Mouse (Mus musculus) forebrain, postnatal 0 days (tissue): Measurements from ENCODE around the gene Mt2. TPM values are rescaled to one million over a fixed set of nuclear protein-coding genes. Genes with fewer than 3 reads are reported as not detected.

Source experiments
- ATAC-seq: fragments of 200-750 bp; cut with Nextera tagmentation; 2 replicates; pipeline ENCODE4 v1.8.0; 2017; ENCODE audit warnings: mild to moderate bottlenecking, moderate library complexity
- DNase-seq: peaks from one replicate; pipeline ENCODE4 v3.0.0-alpha.2; 2015
- H3K27ac ChIP-seq: fragments of 300-500 bp; sonication (generic); 2 replicates; pipeline ENCODE4 v1.5.1; 2014; ENCODE audit warnings: low read depth, mild to moderate bottlenecking, antibody characterized with exemption, low read length, moderate library complexity, mixed read lengths
- H3K27me3 ChIP-seq: fragments of 300-500 bp; sonication (generic); 2 replicates; pipeline ENCODE4 v1.6.1; 2014; ENCODE audit warnings: mild to moderate bottlenecking, low read length, mixed read lengths; ENCODE audit not compliant: insufficient read depth
- H3K36me3 ChIP-seq: fragments of 300-500 bp; sonication (generic); 2 replicates; pipeline ENCODE4 v1.6.1; 2014; ENCODE audit warnings: mild to moderate bottlenecking, moderate library complexity; ENCODE audit not compliant: insufficient read depth
- H3K4me1 ChIP-seq: fragments of 300-500 bp; sonication (generic); 2 replicates; pipeline ENCODE4 v1.6.1; 2014; ENCODE audit warnings: antibody characterized with exemption; ENCODE audit not compliant: insufficient read depth
- H3K4me2 ChIP-seq: fragments of 300-500 bp; sonication (generic); 2 replicates; pipeline ENCODE4 v1.6.1; 2014; ENCODE audit warnings: low read depth, mild to moderate bottlenecking, moderate library complexity
- H3K4me3 ChIP-seq: fragments of 300-500 bp; sonication (generic); 2 replicates; pipeline ENCODE4 v1.5.1; 2014; ENCODE audit warnings: low read depth, low read length, mixed read lengths
- H3K9ac ChIP-seq: fragments of 300-500 bp; sonication (generic); 2 replicates; pipeline ENCODE4 v1.6.1; 2014; ENCODE audit warnings: mild to moderate bottlenecking
- H3K9me3 ChIP-seq: fragments of 300-500 bp; sonication (generic); 2 replicates; pipeline ENCODE4 v1.6.1; 2016; ENCODE audit warnings: low read length
- CTCF ChIP-seq: sonication (generic); IDR thresholded peaks from 2 replicates; pipeline ENCODE4 v1.5.1; 2016; ENCODE audit warnings: antibody characterized with exemption, control low read depth, low read depth
- WGBS: fragments of 180-500 bp; shearing (Covaris S2); extraction: QIAGEN DNeasy Blood & Tissue Kit; methylation state at CpG from one replicate; pipeline ENCODE4 v1.1.7; 2014; 5-methylcytosine and 5-hydroxymethylcytosine counted together
- polyA plus RNA-seq: library from polyadenylated mRNA; unstranded; fragments of >200 nt; fragmentation: Nextera tagmentation; extraction: Ambion mirVana; gene quantifications from 2 replicates; pipeline ENCODE4 v1.2.1, GENCODE M21; 2015
- total RNA-seq: library from RNA; depleted of rRNA; stranded (reverse); fragments of >200 nt; gene quantifications from 2 replicates; pipeline ENCODE4 v1.2.3, GENCODE M21; 2014

The Mt2 gene
- total and polyA plus RNA-seq, 2 experiments from 2014 or later, result 88.1 to 143 TPM

- DNase-seq (peak; percentile 44), ATAC-seq (peak; percentile 28)
- Histone ChIP-seq H3K4me2 (0 out of 2 replicates have a peak overlapping the region, but pooled peaks have one; percentile 3), H3K9me3 (no peaks in the 10 kb centered on the region), H3K27ac (no peak overlapping the region), H3K4me3 (no peak overlapping the region), H3K4me1 (no peaks in the 10 kb centered on the region), H3K9ac (no peak overlapping the region), H3K36me3 (no peaks in the 10 kb centered on the region), H3K27me3 (peaks cover 24% of the 10 kb centered on the region)
- WGBS, result 16% methylated on average over 17 of the region's 17 CpGs
- peak; percentile 69 for TF ChIP-seq CTCF
These were observed 14.1 kb downstream of the Mt2 start for GRCm38 (mm10) chr8:94186542-94186941.

- Histone ChIP-seq H3K4me1 (no peaks in the 10 kb centered on the region), H3K9ac (no peak overlapping the region), H3K27me3 (peaks cover 24% of the 10 kb centered on the region)
These were observed 15.0 kb downstream of the Mt2 start for GRCm38 (mm10) chr8:94187290-94188002.

DNA sequence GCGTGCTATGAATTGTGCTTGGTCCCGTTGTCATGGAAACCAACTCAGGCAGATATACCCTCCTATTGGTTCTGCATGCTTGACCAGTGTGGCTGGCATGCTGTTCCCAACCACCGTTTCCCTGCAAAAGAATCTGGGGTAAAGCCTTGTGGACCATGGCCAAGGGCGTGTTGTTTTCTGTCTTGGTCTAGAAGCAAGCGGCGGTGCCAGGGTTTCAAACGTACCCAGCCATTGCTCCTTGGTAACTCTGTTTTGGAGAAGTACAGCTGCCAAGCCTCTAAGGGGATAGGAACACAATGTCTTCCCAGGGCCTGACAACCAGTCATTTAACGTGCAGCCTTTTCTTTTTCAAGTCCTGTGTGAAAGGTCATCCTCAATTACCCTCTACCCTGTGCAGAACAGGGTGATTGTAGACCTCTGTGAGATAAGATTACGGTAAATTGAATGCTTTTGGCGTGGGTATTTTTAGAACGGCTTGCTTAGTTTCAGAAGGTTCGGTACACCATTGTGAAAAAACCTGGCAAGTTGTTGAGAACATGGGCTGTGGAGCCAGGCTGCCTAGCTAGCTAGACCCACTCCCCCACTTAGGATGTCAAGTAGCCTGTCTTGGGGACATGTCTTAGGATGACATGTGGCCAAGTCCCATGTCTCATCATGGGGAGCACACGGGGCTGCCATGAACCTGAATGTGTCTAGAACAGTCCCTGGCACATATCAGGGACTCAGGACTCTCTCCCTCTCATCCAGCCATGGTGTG, 17.0 kb downstream of the Mt2 start:
- Histone ChIP-seq H3K27ac (peak overlapping the region; percentile 24; the same call in 1 of the 2 replicates), H3K36me3 (no peaks in the 10 kb centered on the region), H3K4me3 (no peak overlapping the region), H3K27me3 (peaks cover 8% of the 10 kb centered on the region), H3K9me3 (no peaks in the 10 kb centered on the region), H3K9ac (no peak overlapping the region), H3K4me1 (no peaks in the 10 kb centered on the region), H3K4me2 (no peak overlapping the region)
- ATAC-seq (peak; percentile 68), DNase-seq (peak; percentile 72)
- 37% methylated on average over 13 of the region's 13 CpGs for WGBS
- TF ChIP-seq CTCF, result no peak

More at GRCm38 (mm10) chr8:94187290-94188002, 15.0 kb downstream of the Mt2 start:
- Histone ChIP-seq H3K9me3 (no peaks in the 10 kb centered on the region), H3K27ac (no peak overlapping the region), H3K4me3 (no peak overlapping the region), H3K4me2 (no peak overlapping the region), H3K36me3 (no peaks in the 10 kb centered on the region)
- no peak for ATAC-seq
- DNase-seq, result no peak
- WGBS, result 41% methylated on average over 21 of the region's 21 CpGs
- TF ChIP-seq CTCF, result no peak

DNA sequence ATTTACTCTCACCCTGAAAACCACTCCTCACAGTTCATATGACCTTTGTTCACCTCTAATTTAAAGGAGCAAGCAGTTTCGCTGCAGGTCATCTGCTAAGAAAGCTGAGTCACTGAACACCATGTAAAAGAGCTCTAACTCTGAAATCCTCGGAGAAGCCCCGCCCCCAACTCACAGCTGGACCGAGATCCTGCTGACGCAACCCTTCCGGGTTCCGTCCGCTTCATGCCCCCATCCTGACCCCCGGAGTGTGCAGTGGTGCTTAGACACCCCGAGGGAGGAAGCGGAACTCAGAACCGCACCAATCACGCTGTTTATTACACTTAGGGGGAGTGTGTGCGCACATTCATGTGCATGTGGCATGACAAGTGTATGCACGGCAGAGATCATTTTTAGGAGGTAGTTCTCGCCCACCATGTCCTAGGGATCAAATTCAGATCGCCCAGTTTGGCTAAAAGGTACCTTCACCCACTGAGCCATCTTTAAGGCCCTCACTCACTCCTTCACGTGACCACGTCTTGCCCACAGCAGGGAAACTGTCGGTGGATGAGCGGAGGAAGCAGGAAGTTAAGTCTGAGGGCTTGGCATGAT, 18.7 kb downstream of the Mt2 start:
- DNase-seq, result no peak
- Histone ChIP-seq H3K9me3 (no peaks in the 10 kb centered on the region), H3K4me2 (peak overlapping the region; percentile 27), H3K27me3 (peaks cover 2% of the 10 kb centered on the region; the same call in 1 of the 2 replicates), H3K4me3 (no peak overlapping the region), H3K36me3 (no peaks in the 10 kb centered on the region), H3K27ac (no peak overlapping the region), H3K4me1 (no peaks in the 10 kb centered on the region), H3K9ac (no peak overlapping the region)
- 35% methylated on average over 21 of the region's 21 CpGs for WGBS
- no peak for ATAC-seq
- TF ChIP-seq CTCF, result no peak

DNA sequence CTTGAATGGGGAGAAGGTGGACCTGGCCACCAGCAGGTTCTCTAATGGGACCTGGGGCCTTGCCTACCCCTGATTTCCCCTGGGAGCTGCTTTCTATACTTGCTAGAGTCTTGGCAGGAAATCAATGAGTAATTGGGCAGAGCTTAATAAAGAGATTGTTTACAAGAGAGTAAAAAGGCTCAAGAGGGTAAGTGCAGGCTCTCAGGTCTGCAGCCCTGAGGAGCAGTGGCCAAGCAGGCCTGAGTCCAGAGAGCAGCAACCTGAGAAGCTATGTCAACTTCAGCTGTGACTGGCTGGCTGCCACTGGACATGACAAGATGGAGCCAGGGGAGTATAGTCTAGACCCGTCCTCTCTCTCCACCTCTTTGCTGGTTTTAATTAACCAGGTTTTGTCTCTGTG, 20.5 kb downstream of the Mt2 start:
- DNase-seq, result no peak

GRCm38 (mm10) chr8:94194591-94195223, 22.2 kb downstream of the Mt2 start:
- Histone ChIP-seq H3K4me2 (no peak overlapping the region), H3K27me3 (no peaks in the 10 kb centered on the region), H3K4me3 (no peak overlapping the region), H3K4me1 (no peaks in the 10 kb centered on the region), H3K9me3 (no peaks in the 10 kb centered on the region), H3K27ac (no peak overlapping the region), H3K9ac (no peak overlapping the region), H3K36me3 (no peaks in the 10 kb centered on the region)
- no peak for DNase-seq
- ATAC-seq, result no peak
- TF ChIP-seq CTCF, result no peak
- WGBS, result 79% methylated on average over 7 of the region's 7 CpGs

More for the DNA sequence above, 20.5 kb downstream of the Mt2 start:
- no peak for TF ChIP-seq CTCF
- Histone ChIP-seq H3K4me3 (no peak overlapping the region), H3K27ac (no peak overlapping the region), H3K9ac (no peak overlapping the region), H3K36me3 (no peaks in the 10 kb centered on the region), H3K4me1 (no peaks in the 10 kb centered on the region), H3K27me3 (no peaks in the 10 kb centered on the region), H3K9me3 (no peaks in the 10 kb centered on the region), H3K4me2 (no peak overlapping the region)
- WGBS, result 52% methylated on average over 1 of the region's 1 CpGs
- no peak for ATAC-seq
